Mouse (Mus musculus): Measurements from ENCODE around the gene Alpk1. TPM values are rescaled to one million over a fixed set of nuclear protein-coding genes. Genes with fewer than 3 reads are reported as not detected.

The Alpk1 gene
- polyA plus RNA-seq, 1 experiment from 2014 or later, result 1.1 TPM

- no peak for ATAC-seq (replicated peaks; ENCODE audit: low FRiP score)
- no peak for DNase-seq (ENCODE audit: low spot score)
- no peak overlapping the region for H3K4me3 ChIP-seq (ENCODE audit: low read depth, low read length)
- H3K9ac ChIP-seq (ENCODE audit: low read depth, low read length), result no peak overlapping the region
- H3K36me3 ChIP-seq (ENCODE audit: control insufficient read depth, insufficient read depth, low read length), result peaks cover 21% of the 10 kb centered on the region; the same call in 1 of the 2 replicates
- no peak overlapping the region for H3K27ac ChIP-seq (ENCODE audit: low read depth, low read length)
- no peaks in the 10 kb centered on the region; the same call in 1 of the 2 replicates for H3K4me1 ChIP-seq (replicated peaks; ENCODE audit: control insufficient read depth, insufficient read depth, low read length)
- WGBS, result 93% methylated on average over 7 of the region's 7 CpGs
- H3K27me3 ChIP-seq (replicated peaks; ENCODE audit: control insufficient read depth, insufficient read depth, low read length), result no peaks in the 10 kb centered on the region
- no peak overlapping the region for H3K4me2 ChIP-seq
- no peaks in the 10 kb centered on the region for H3K9me3 ChIP-seq (ENCODE audit: control insufficient read depth, low read length)
Measured at GRCm38 (mm10) chr3:127809103-127809502, 28.8 kb upstream of the Alpk1 start.

DNA sequence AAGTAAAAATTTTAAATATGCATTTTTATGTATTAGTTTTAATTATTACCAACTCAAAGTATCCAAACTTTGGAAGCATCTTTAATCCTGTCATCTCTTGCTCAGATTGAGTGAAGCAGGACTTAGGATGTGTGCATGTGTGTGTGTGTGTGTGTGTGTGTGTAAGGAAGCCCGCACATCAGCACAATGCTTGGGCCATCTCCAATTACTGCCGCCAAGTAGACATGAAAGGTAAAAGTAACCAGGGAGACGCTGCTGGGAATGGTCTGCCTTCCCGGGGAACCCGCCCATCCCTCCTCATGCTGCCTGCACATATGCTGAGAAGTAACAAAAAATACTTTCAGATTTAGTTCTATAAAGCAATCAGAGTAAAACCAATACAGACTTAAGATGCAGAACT, 27.5 kb upstream of the Alpk1 start:
- no peak for DNase-seq (ENCODE audit: low spot score)
- H3K36me3 ChIP-seq (ENCODE audit: control insufficient read depth, insufficient read depth, low read length), result peaks cover 18% of the 10 kb centered on the region; the same call in 1 of the 2 replicates
- ATAC-seq (replicated peaks; ENCODE audit: low FRiP score), result no peak
- H3K4me3 ChIP-seq (ENCODE audit: low read depth, low read length), result no peak overlapping the region
- no peaks in the 10 kb centered on the region for H3K9me3 ChIP-seq (ENCODE audit: control insufficient read depth, low read length)
- no peaks in the 10 kb centered on the region for H3K27me3 ChIP-seq (replicated peaks; ENCODE audit: control insufficient read depth, insufficient read depth, low read length)
- H3K4me2 ChIP-seq, result no peak overlapping the region
- no peak overlapping the region for H3K27ac ChIP-seq (ENCODE audit: low read depth, low read length)
- no peak overlapping the region for H3K9ac ChIP-seq (ENCODE audit: low read depth, low read length)
- no peaks in the 10 kb centered on the region; the same call in 1 of the 2 replicates for H3K4me1 ChIP-seq (replicated peaks; ENCODE audit: control insufficient read depth, insufficient read depth, low read length)
- 88% methylated on average over 5 of the region's 5 CpGs for WGBS

GRCm38 (mm10) chr3:127805991-127806390, 25.7 kb upstream of the Alpk1 start:
- ATAC-seq (replicated peaks; ENCODE audit: low FRiP score) (no peak), DNase-seq (ENCODE audit: low spot score) (no peak)
- Histone ChIP-seq H3K4me1 (replicated peaks; ENCODE audit: control insufficient read depth, insufficient read depth, low read length) (no peaks in the 10 kb centered on the region; the same call in 1 of the 2 replicates), H3K27ac (ENCODE audit: low read depth, low read length) (no peak overlapping the region), H3K36me3 (ENCODE audit: control insufficient read depth, insufficient read depth, low read length) (peaks cover 14% of the 10 kb centered on the region; the same call in 1 of the 2 replicates), H3K4me3 (ENCODE audit: low read depth, low read length) (no peak overlapping the region), H3K9ac (ENCODE audit: low read depth, low read length) (no peak overlapping the region), H3K9me3 (ENCODE audit: control insufficient read depth, low read length) (no peaks in the 10 kb centered on the region), H3K27me3 (replicated peaks; ENCODE audit: control insufficient read depth, insufficient read depth, low read length) (no peaks in the 10 kb centered on the region), H3K4me2 (no peak overlapping the region)
- WGBS, result 91% methylated on average over 6 of the region's 6 CpGs

GRCm38 (mm10) chr3:127805071-127805470, 24.7 kb upstream of the Alpk1 start:
- no peak for ATAC-seq (replicated peaks; ENCODE audit: low FRiP score)
- 91% methylated on average over 12 of the region's 12 CpGs for WGBS

GRCm38 (mm10) chr3:127804439-127804838, 24.1 kb upstream of the Alpk1 start:
- Histone ChIP-seq H3K4me2 (no peak overlapping the region), H3K27me3 (replicated peaks; ENCODE audit: control insufficient read depth, insufficient read depth, low read length) (no peaks in the 10 kb centered on the region), H3K9me3 (ENCODE audit: control insufficient read depth, low read length) (no peaks in the 10 kb centered on the region), H3K27ac (ENCODE audit: low read depth, low read length) (no peak overlapping the region), H3K4me3 (ENCODE audit: low read depth, low read length) (no peak overlapping the region), H3K36me3 (ENCODE audit: control insufficient read depth, insufficient read depth, low read length) (peaks cover 10% of the 10 kb centered on the region; the same call in 1 of the 2 replicates), H3K4me1 (replicated peaks; ENCODE audit: control insufficient read depth, insufficient read depth, low read length) (no peaks in the 10 kb centered on the region; the same call in 1 of the 2 replicates), H3K9ac (ENCODE audit: low read depth, low read length) (no peak overlapping the region)
- 67% methylated on average over 4 of the region's 4 CpGs for WGBS
- peak; percentile 68 for ATAC-seq (replicated peaks; ENCODE audit: low FRiP score)
- no peak for DNase-seq (ENCODE audit: low spot score)

More at GRCm38 (mm10) chr3:127805071-127805470, 24.7 kb upstream of the Alpk1 start:
- no peak overlapping the region for H3K9ac ChIP-seq (ENCODE audit: low read depth, low read length)
- H3K4me2 ChIP-seq, result no peak overlapping the region
- no peaks in the 10 kb centered on the region for H3K27me3 ChIP-seq (replicated peaks; ENCODE audit: control insufficient read depth, insufficient read depth, low read length)
- DNase-seq (ENCODE audit: low spot score), result no peak
- H3K4me3 ChIP-seq (ENCODE audit: low read depth, low read length), result no peak overlapping the region
- no peak overlapping the region for H3K27ac ChIP-seq (ENCODE audit: low read depth, low read length)
- H3K4me1 ChIP-seq (replicated peaks; ENCODE audit: control insufficient read depth, insufficient read depth, low read length), result no peaks in the 10 kb centered on the region; the same call in 1 of the 2 replicates
- H3K9me3 ChIP-seq (ENCODE audit: control insufficient read depth, low read length), result no peaks in the 10 kb centered on the region
- H3K36me3 ChIP-seq (ENCODE audit: control insufficient read depth, insufficient read depth, low read length), result peaks cover 14% of the 10 kb centered on the region; the same call in 1 of the 2 replicates

GRCm38 (mm10) chr3:127802814-127803213, 22.5 kb upstream of the Alpk1 start:
- no peak for ATAC-seq (replicated peaks; ENCODE audit: low FRiP score)
- H3K27ac ChIP-seq (ENCODE audit: low read depth, low read length), result no peak overlapping the region
- no peak for DNase-seq (ENCODE audit: low spot score)
- no peak overlapping the region for H3K4me3 ChIP-seq (ENCODE audit: low read depth, low read length)
- H3K4me1 ChIP-seq (replicated peaks; ENCODE audit: control insufficient read depth, insufficient read depth, low read length), result no peaks in the 10 kb centered on the region; the same call in 1 of the 2 replicates
- 50% methylated on average over 8 of the region's 8 CpGs for WGBS
- no peak overlapping the region for H3K9ac ChIP-seq (ENCODE audit: low read depth, low read length)
- H3K4me2 ChIP-seq, result peak overlapping the region; percentile 38
- H3K36me3 ChIP-seq (ENCODE audit: control insufficient read depth, insufficient read depth, low read length), result 0 out of 2 replicates have a peak, but pooled peaks cover under 1% of the 10 kb centered on the region
- no peaks in the 10 kb centered on the region for H3K27me3 ChIP-seq (replicated peaks; ENCODE audit: control insufficient read depth, insufficient read depth, low read length)
- no peaks in the 10 kb centered on the region for H3K9me3 ChIP-seq (ENCODE audit: control insufficient read depth, low read length)

- 89% methylated on average over 8 of the region's 8 CpGs for WGBS
- H3K4me1 ChIP-seq (replicated peaks; ENCODE audit: control insufficient read depth, insufficient read depth, low read length), result no peaks in the 10 kb centered on the region; the same call in 1 of the 2 replicates
Measured at GRCm38 (mm10) chr3:127801162-127801561, 20.8 kb upstream of the Alpk1 start.

GRCm38 (mm10) chr3:127796271-127796670, 15.9 kb upstream of the Alpk1 start:
- Histone ChIP-seq H3K9me3 (ENCODE audit: control insufficient read depth, low read length) (no peaks in the 10 kb centered on the region), H3K36me3 (ENCODE audit: control insufficient read depth, insufficient read depth, low read length) (peaks cover 3% of the 10 kb centered on the region; the same call in 1 of the 2 replicates), H3K27ac (ENCODE audit: low read depth, low read length) (no peak overlapping the region), H3K27me3 (replicated peaks; ENCODE audit: control insufficient read depth, insufficient read depth, low read length) (no peaks in the 10 kb centered on the region), H3K4me2 (no peak overlapping the region), H3K4me3 (ENCODE audit: low read depth, low read length) (no peak overlapping the region), H3K4me1 (replicated peaks; ENCODE audit: control insufficient read depth, insufficient read depth, low read length) (peaks cover 6% of the 10 kb centered on the region), H3K9ac (ENCODE audit: low read depth, low read length) (no peak overlapping the region)
- no peak for DNase-seq (ENCODE audit: low spot score)
- ATAC-seq (replicated peaks; ENCODE audit: low FRiP score), result no peak
- whole genome bisulfite sequencing, result 92% methylated on average over 7 of the region's 7 CpGs

More at GRCm38 (mm10) chr3:127801162-127801561, 20.8 kb upstream of the Alpk1 start:
- ATAC-seq (replicated peaks; ENCODE audit: low FRiP score) (no peak), DNase-seq (ENCODE audit: low spot score) (no peak)
- no peak overlapping the region for H3K9ac ChIP-seq (ENCODE audit: low read depth, low read length)
- H3K36me3 ChIP-seq (ENCODE audit: control insufficient read depth, insufficient read depth, low read length), result peaks cover 3% of the 10 kb centered on the region; the same call in 1 of the 2 replicates
- H3K9me3 ChIP-seq (ENCODE audit: control insufficient read depth, low read length), result no peaks in the 10 kb centered on the region
- no peaks in the 10 kb centered on the region for H3K27me3 ChIP-seq (replicated peaks; ENCODE audit: control insufficient read depth, insufficient read depth, low read length)
- H3K4me3 ChIP-seq (ENCODE audit: low read depth, low read length), result no peak overlapping the region
- no peak overlapping the region for H3K4me2 ChIP-seq
- H3K27ac ChIP-seq (ENCODE audit: low read depth, low read length), result no peak overlapping the region

- H3K9ac ChIP-seq (ENCODE audit: low read depth, low read length), result no peak overlapping the region
- peaks cover 3% of the 10 kb centered on the region; the same call in 1 of the 2 replicates for H3K36me3 ChIP-seq (ENCODE audit: control insufficient read depth, insufficient read depth, low read length)
- ATAC-seq (replicated peaks; ENCODE audit: low FRiP score), result no peak
- H3K4me2 ChIP-seq, result no peak overlapping the region
- H3K27me3 ChIP-seq (replicated peaks; ENCODE audit: control insufficient read depth, insufficient read depth, low read length), result no peaks in the 10 kb centered on the region
- H3K27ac ChIP-seq (ENCODE audit: low read depth, low read length), result no peak overlapping the region
- H3K9me3 ChIP-seq (ENCODE audit: control insufficient read depth, low read length), result no peaks in the 10 kb centered on the region
- DNase-seq (ENCODE audit: low spot score), result no peak
- H3K4me3 ChIP-seq (ENCODE audit: low read depth, low read length), result no peak overlapping the region
- H3K4me1 ChIP-seq (replicated peaks; ENCODE audit: control insufficient read depth, insufficient read depth, low read length), result peaks cover 8% of the 10 kb centered on the region
- WGBS, result 95% methylated on average over 3 of the region's 3 CpGs
Measured at GRCm38 (mm10) chr3:127795762-127796161, 15.4 kb upstream of the Alpk1 start.
